Mouse (Mus musculus) C2C12 (cell line): ENCODE data around the gene Gca.

ENCODE experiments used
- CEBPB ChIP-seq: IDR thresholded peaks from one replicate; pipeline ENCODE4 v1.6.1; 2011; ENCODE audit warnings: low read depth, mild to moderate bottlenecking, control low read depth, moderate library complexity
- CTCF ChIP-seq: IDR thresholded peaks from one replicate; pipeline ENCODE4 v1.5.1; 2011; ENCODE audit not compliant: control insufficient read depth, insufficient read depth, insufficient read length
- FOSL1 ChIP-seq: IDR thresholded peaks from one replicate; pipeline ENCODE4 v1.8.0; 2011; ENCODE audit warnings: mild to moderate bottlenecking, low read length; ENCODE audit not compliant: poor library complexity, insufficient read depth, severe bottlenecking
- MAX ChIP-seq: IDR thresholded peaks from one replicate; pipeline ENCODE4 v1.6.1; 2011; ENCODE audit warnings: mild to moderate bottlenecking, control low read depth
- MYOD1 ChIP-seq: IDR thresholded peaks from one replicate; pipeline ENCODE4 v1.6.1; 2011; ENCODE audit warnings: low read depth; ENCODE audit not compliant: control insufficient read depth, insufficient read length
- USF1 ChIP-seq: IDR thresholded peaks from one replicate; pipeline ENCODE4 v1.6.1; 2011; ENCODE audit warnings: low read depth, mild to moderate bottlenecking, control low read depth, moderate library complexity

GRCm38 (mm10) chr2:62662560-62662959 is 1.5 kb upstream of the Gca start:
- no peak for TF ChIP-seq CTCF
- TF ChIP-seq USF1: no peak
- no peak for TF ChIP-seq MAX
- TF ChIP-seq CEBPB: no peak
- no peak for TF ChIP-seq MYOD1
- TF ChIP-seq FOSL1: no peak
